Mouse (Mus musculus): ENCODE measurements at regions not wholly inside any gene's neighbourhood (a gene's known extent, or its start where the extent isn't known, plus 50 kb on each side); places are given as distances from the start of the nearest gene placed in this dataset.

DNA sequence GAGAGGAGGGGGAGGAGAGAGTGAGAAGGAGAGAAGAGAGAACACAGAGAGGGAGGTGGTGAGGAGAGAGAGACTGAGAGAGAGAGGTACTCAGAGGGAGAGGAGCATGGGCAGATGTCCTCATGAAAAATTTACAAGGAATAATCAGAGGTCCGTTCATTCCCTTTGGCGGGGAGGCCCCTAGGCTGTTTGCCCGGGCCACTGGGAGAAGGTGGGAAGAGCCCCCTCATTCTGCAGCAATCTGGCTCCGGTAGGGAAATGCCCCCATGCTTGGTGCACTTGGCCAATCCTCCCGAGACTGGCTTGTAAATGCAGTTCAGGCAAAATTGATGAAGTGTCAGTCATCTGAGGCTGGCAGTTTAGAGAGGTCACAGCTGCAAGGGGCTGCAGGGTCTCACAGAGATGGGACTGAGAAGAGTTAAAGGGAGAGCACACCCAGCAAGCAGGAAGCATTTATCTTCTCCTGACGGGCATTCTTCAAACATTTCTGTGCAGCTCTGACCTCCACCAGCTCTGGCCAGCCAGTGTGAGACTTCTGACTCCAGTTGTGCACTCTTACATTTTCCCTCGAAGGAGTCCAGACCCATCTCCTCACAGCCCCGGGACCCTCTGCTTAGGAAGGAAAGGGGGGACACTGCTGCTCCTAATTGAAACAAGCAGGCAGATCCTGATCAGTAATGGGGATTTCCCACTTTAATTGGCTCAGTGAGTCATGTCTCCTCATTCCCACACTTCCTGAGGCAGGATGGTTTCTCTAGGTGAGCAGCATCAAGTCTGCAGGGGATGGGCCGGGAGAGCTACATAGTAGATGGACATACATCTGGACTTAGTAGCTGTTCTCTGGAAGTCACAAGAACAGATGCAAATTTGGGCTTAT, 65.5 kb downstream of the Cmpk2 start:
- POLR2A ChIA-PET: no interaction called here
- CTCF ChIA-PET: no interaction called here

DNA sequence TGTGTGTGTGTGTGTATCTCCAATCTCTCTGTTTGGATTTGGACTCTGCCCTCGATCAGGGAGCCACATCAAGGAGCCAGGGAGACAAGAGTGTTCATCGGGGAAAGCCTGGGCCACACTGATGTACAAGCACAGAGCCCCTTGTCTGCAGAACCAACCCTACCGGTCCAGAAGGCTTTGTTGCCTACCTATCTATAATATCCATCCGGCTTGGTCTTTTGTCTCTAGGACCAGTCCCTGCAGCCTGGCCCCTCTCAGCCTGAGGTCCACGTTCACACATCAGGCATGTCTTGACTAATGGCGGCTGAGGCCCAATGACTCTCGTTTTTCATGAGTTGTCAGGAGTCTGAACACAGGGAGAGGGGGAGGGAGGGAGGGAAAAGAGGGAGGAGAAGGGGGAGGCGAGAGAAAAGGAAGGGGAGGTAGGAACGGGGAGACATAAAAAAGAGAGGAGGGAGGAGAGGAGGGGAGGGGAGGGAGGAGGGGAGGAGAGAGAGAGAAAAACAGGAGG, 64.7 kb downstream of the Cmpk2 start:
- ChIA-PET CTCF (no interaction called here), POLR2A (no interaction called here)

GRCm38 (mm10) chr12:26532823-26533640, 64.0 kb downstream of the Cmpk2 start:
- CTCF ChIA-PET: interaction anchor here in 1 of 4 experiments (0.6 kb wide), 1 partner anchor 396 kb away, joined by 3 read pairs; no protein-coding TSS in a partner anchor
- POLR2A ChIA-PET: interaction anchor here in 1 of 4 experiments (0.6 kb wide), 1 partner anchor 1473 kb away, joined by 4 read pairs; no protein-coding TSS in a partner anchor

DNA sequence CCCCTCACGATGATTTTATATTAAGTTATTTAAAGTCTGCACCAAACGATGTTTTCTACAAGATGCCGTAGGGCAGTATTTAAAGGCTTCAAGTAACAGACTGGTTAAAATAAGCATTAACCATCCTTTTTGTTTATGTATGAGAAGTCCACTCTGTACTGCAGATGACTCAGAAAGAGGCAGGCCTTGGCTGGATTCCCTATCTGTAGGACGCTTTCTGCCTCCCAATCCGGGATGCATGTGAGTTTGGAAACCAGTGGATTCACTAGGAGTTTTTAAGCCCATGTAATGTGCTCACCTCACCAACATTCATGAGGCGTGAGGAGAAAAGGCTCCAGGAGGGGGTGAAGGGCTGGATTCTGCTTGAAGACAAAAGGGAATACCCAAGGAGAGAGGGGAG, 63.1 kb downstream of the Cmpk2 start:
- POLR2A ChIA-PET: no interaction called here

More for the DNA sequence above, 63.1 kb downstream of the Cmpk2 start:
- CTCF ChIA-PET: interaction anchor here in 1 of 4 experiments (0.6 kb wide), 1 partner anchor 395 kb away, joined by 3 read pairs; no protein-coding TSS in a partner anchor
